Mouse (Mus musculus): ENCODE results near the gene Fam104a. TPM values are rescaled to one million over a fixed set of nuclear protein-coding genes. Genes with fewer than 3 reads are reported as not detected.

Fam104a gene
- total and polyA plus RNA-seq, 2 experiments from 2014 or later = 30.1 to 46.3 TPM

- H3K27ac ChIP-seq (ENCODE audit: low read depth, low read length) = no peak overlapping the region
- no peak overlapping the region for H3K9ac ChIP-seq (replicated peaks; ENCODE audit: low read length, poor library complexity, severe bottlenecking)
- 14% methylated on average over 24 of the region's 24 CpGs for WGBS
- H3K27me3 ChIP-seq (ENCODE audit: insufficient read depth, low read length) = no peaks in the 10 kb centered on the region
- peak; percentile 75 for TF ChIP-seq CTCF (IDR thresholded peaks at IDR 0.05)
- ATAC-seq (ENCODE audit: low FRiP score) (peak; percentile 65), DNase-seq (ENCODE audit: low spot score) (peak; percentile 82)
- no peaks in the 10 kb centered on the region for H3K4me1 ChIP-seq (ENCODE audit: insufficient read depth, low read length)
- H3K36me3 ChIP-seq (ENCODE audit: insufficient read depth, low read length) = no peaks in the 10 kb centered on the region
- H3K9me3 ChIP-seq (ENCODE audit: low read length) = no peaks in the 10 kb centered on the region
- peak overlapping the region; percentile 12; the same call in 1 of the 2 replicates for H3K4me2 ChIP-seq (ENCODE audit: low read depth, low read length, poor library complexity, severe bottlenecking)
- H3K4me3 ChIP-seq (ENCODE audit: low read depth, low read length) = no peak overlapping the region
Measured at GRCm38 (mm10) chr11:113611664-113612611, 72.0 kb downstream of the Fam104a start.

Other genes starting within 250 kb of the Fam104a start
- gene Sstr2, start 64.8 kb downstream of the Fam104a start, total RNA-seq (2014; rRNA removed) = 16.4 and 26.3 TPM in 2 replicates
- gene Sstr2, start 64.8 kb downstream of the Fam104a start, polyA plus RNA-seq (2015; fragmentation: Nextera tagmentation; extraction: Ambion mirVana) = 8.8 and 10.2 TPM in 2 replicates
- 55.8 and 59.0 TPM in 2 replicates for gene Cog1, start 35.0 kb downstream of the Fam104a start, total RNA-seq (2014; rRNA removed)
- gene Cog1, start 35.0 kb downstream of the Fam104a start, polyA plus RNA-seq (2015; fragmentation: Nextera tagmentation; extraction: Ambion mirVana) = 28.3 and 31.3 TPM in 2 replicates
- 56.0 and 62.5 TPM in 2 replicates for gene Slc39a11, start 34.1 kb downstream of the Fam104a start, total RNA-seq (2014; rRNA removed)
- gene Slc39a11, start 34.1 kb downstream of the Fam104a start, polyA plus RNA-seq (2015; fragmentation: Nextera tagmentation; extraction: Ambion mirVana) = 35.9 and 40.4 TPM in 2 replicates
- 19.5 and 26.8 TPM in 2 replicates for gene D11Wsu47e, start 257 bp upstream of the Fam104a start, total RNA-seq (2014; rRNA removed)
- 27.8 and 27.9 TPM in 2 replicates for gene D11Wsu47e, start 257 bp upstream of the Fam104a start, polyA plus RNA-seq (2015; fragmentation: Nextera tagmentation; extraction: Ambion mirVana)
- gene Cpsf4l, start 25.9 kb upstream of the Fam104a start, total RNA-seq (2014; rRNA removed) = 0.22 TPM in 1 of 2 replicates, not detected in the other
- gene Cpsf4l, start 25.9 kb upstream of the Fam104a start, polyA plus RNA-seq (2015; fragmentation: Nextera tagmentation; extraction: Ambion mirVana) = 0.20 TPM in 2 replicates
- 88.0 and 89.5 TPM in 2 replicates for gene Cdc42ep4, start 67.7 kb upstream of the Fam104a start, total RNA-seq (2014; rRNA removed)
- gene Cdc42ep4, start 67.7 kb upstream of the Fam104a start, polyA plus RNA-seq (2015; fragmentation: Nextera tagmentation; extraction: Ambion mirVana) = 60.3 and 63.2 TPM in 2 replicates

Data from midbrain, postnatal 0 days (tissue).